Mouse (Mus musculus) ES-E14 (cell line): ENCODE measurements around the gene Slc1a2. TPM values are rescaled to one million over a fixed set of nuclear protein-coding genes. Genes with fewer than 3 reads are reported as not detected.

ENCODE experiments used
- DNase-seq: peaks from one replicate; pipeline ENCODE4 v3.0.0-alpha.2; 2013; ENCODE audit warnings: low read depth, low spot score
- H3K27ac ChIP-seq: 2 replicates; pipeline ENCODE4 v1.5.1; 2012; ENCODE audit warnings: low read depth, mild to moderate bottlenecking, low read length, moderate library complexity, mixed read lengths; ENCODE audit not compliant: poor library complexity, insufficient read depth, severe bottlenecking
- H3K36me3 ChIP-seq: 2 replicates; pipeline ENCODE4 v1.6.1; 2012; ENCODE audit warnings: mild to moderate bottlenecking, low read length, moderate library complexity, mixed read lengths; ENCODE audit not compliant: control insufficient read depth, poor library complexity, insufficient read depth, severe bottlenecking
- H3K4me1 ChIP-seq, 2 experiments: fragments of 150-350 bp in 1 of 2; sonication (generic) in 1 of 2; 2 replicates each; pipeline ENCODE4 v1.6.1; 2012; ENCODE audit warnings: low read length in 2 of 2, mild to moderate bottlenecking in 1 of 2, mixed read lengths in 1 of 2; ENCODE audit not compliant: control insufficient read depth in 2 of 2, insufficient read depth in 2 of 2, poor library complexity in 1 of 2
- H3K4me3 ChIP-seq, 2 experiments: fragments of 150-350 bp in 1 of 2; sonication (generic) in 1 of 2; 2 replicates each; pipeline ENCODE4 v1.5.1; 2012; ENCODE audit warnings: low read length in 2 of 2, low read depth in 1 of 2, mild to moderate bottlenecking in 1 of 2, mixed read lengths in 1 of 2; ENCODE audit not compliant: insufficient read depth in 1 of 2, poor library complexity in 1 of 2, severe bottlenecking in 1 of 2
- H3K9ac ChIP-seq: 2 replicates; pipeline ENCODE4 v1.6.1; 2012; ENCODE audit warnings: low read depth, mild to moderate bottlenecking, low read length, mixed read lengths; ENCODE audit not compliant: poor library complexity, insufficient read depth, severe bottlenecking
- H3K9me3 ChIP-seq: fragments of 150-350 bp; sonication (generic); 2 replicates; pipeline ENCODE4 v1.6.1; 2012; ENCODE audit warnings: low read depth, mild to moderate bottlenecking, low read length; ENCODE audit not compliant: control insufficient read depth, insufficient read depth
- CHD2 ChIP-seq: IDR thresholded peaks from 2 replicates; pipeline ENCODE4 v1.6.1; 2014; ENCODE audit warnings: mild to moderate bottlenecking, low read depth, low read length, inconsistent platforms
- HCFC1 ChIP-seq: IDR thresholded peaks from 2 replicates; pipeline ENCODE4 v1.6.1; 2012; ENCODE audit warnings: low read length, inconsistent platforms, borderline replicate concordance; ENCODE audit not compliant: insufficient read depth
- MAFK ChIP-seq: IDR thresholded peaks from 2 replicates; pipeline ENCODE4 v1.6.1; 2014; ENCODE audit warnings: mild to moderate bottlenecking, low read depth, low read length, inconsistent platforms; ENCODE audit not compliant: insufficient read depth
- ZC3H11A ChIP-seq: IDR thresholded peaks from 2 replicates; pipeline ENCODE4 v1.6.1; 2012; ENCODE audit warnings: low read depth, mild to moderate bottlenecking, inconsistent platforms, low read length, borderline replicate concordance
- ZNF384 ChIP-seq: IDR thresholded peaks from 2 replicates; pipeline ENCODE4 v1.6.1; 2012; ENCODE audit warnings: low read depth, low read length, inconsistent platforms
- in situ Hi-C, 2 experiments: fragments of 600-800 bp; cut with MboI; formaldehyde crosslinking; loops; one replicate each; pipeline ENCODE4 v1.15.1; 2025; ENCODE audit warnings: low sequenced_read_pairs in 2 of 2, inconsistent platforms in 1 of 2; ENCODE audit not compliant: unreplicated experiment in 2 of 2
- total RNA-seq: library from RNA; depleted of rRNA; stranded (reverse); fragments of 300-350 nt; gene quantifications from 2 replicates; pipeline ENCODE4 v1.2.3, GENCODE M21; 2012

The Slc1a2 gene
- total RNA-seq, 1 experiment: 0.40 TPM

DNA sequence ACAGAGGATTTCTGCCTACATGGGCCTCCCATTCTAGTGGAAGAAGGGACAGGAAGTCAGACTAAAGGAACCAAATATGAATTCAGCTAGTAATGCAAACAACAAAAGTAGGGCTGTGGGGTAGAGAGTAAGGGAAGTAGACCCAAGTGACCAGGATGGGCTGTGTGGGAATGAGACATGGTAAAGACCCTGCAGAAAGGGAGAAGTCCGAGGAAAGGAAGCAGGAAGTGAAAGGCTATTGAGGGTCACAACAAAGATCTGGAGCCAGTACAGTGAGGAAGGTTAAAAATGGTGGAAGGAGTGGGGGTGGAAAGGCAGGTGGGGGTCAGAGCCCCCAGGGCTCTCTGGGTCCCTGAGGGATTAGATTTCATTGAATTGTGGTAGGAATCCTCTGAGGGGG lies 93.4 kb downstream of the Slc1a2 start:
- H3K4me3 ChIP-seq: no peak overlapping the region
- no peaks in the 10 kb centered on the region for H3K36me3 ChIP-seq
- in situ Hi-C loops: no loop called here
- no peak for TF ChIP-seq CHD2
- TF ChIP-seq ZC3H11A: no peak
- no peak for TF ChIP-seq HCFC1
- no peak for TF ChIP-seq ZNF384
- TF ChIP-seq MAFK: no peak
- no peaks in the 10 kb centered on the region for H3K4me1 ChIP-seq
- no peaks in the 10 kb centered on the region for H3K9me3 ChIP-seq
- H3K9ac ChIP-seq: no peak overlapping the region
- no peak for DNase-seq
- H3K27ac ChIP-seq: no peak overlapping the region

GRCm38 (mm10) chr2:102757241-102757860 lies 98.9 kb downstream of the Slc1a2 start:
- DNase-seq: no peak
- TF ChIP-seq ZNF384 (no peak), MAFK (no peak), CHD2 (no peak), ZC3H11A (no peak), HCFC1 (no peak)
- in situ Hi-C loops: no loop called here
- no peak overlapping the region for H3K9ac ChIP-seq
- H3K9me3 ChIP-seq: no peaks in the 10 kb centered on the region
- H3K36me3 ChIP-seq: no peaks in the 10 kb centered on the region; the same call in 1 of the 2 replicates
- no peaks in the 10 kb centered on the region for H3K4me1 ChIP-seq
- no peak overlapping the region for H3K4me3 ChIP-seq
- H3K27ac ChIP-seq: no peak overlapping the region

- no peak overlapping the region for H3K4me3 ChIP-seq
- no peaks in the 10 kb centered on the region; the same call in 1 of the 2 replicates for H3K36me3 ChIP-seq
- no peaks in the 10 kb centered on the region for H3K4me1 ChIP-seq
- no peak overlapping the region for H3K27ac ChIP-seq
- TF ChIP-seq ZNF384: no peak
- no peak for TF ChIP-seq ZC3H11A
- no peak overlapping the region for H3K9ac ChIP-seq
- no peak for DNase-seq
- in situ Hi-C loops: no loop called here
- H3K9me3 ChIP-seq: no peaks in the 10 kb centered on the region
Measured at GRCm38 (mm10) chr2:102759479-102759878, 101.0 kb downstream of the Slc1a2 start.

GRCm38 (mm10) chr2:102760284-102761072 lies 102.0 kb downstream of the Slc1a2 start:
- no peak overlapping the region for H3K27ac ChIP-seq
- no peak overlapping the region for H3K4me3 ChIP-seq
- no peaks in the 10 kb centered on the region; the same call in 1 of the 2 replicates for H3K36me3 ChIP-seq
- no peaks in the 10 kb centered on the region for H3K4me1 ChIP-seq
- no peaks in the 10 kb centered on the region for H3K9me3 ChIP-seq
- no peak overlapping the region for H3K9ac ChIP-seq
- no peak for TF ChIP-seq ZNF384
- no peak for TF ChIP-seq ZC3H11A
- no peak for TF ChIP-seq MAFK
- no peak for TF ChIP-seq HCFC1
- TF ChIP-seq CHD2: no peak
- in situ Hi-C loops: no loop called here
- DNase-seq: no peak

- no peak for DNase-seq
- no peak overlapping the region for H3K4me3 ChIP-seq
- no peak overlapping the region for H3K27ac ChIP-seq
- H3K9me3 ChIP-seq: no peaks in the 10 kb centered on the region
- no peak overlapping the region for H3K9ac ChIP-seq
- no peak for TF ChIP-seq ZNF384
- no peak for TF ChIP-seq MAFK
- no peak for TF ChIP-seq ZC3H11A
- no peak for TF ChIP-seq CHD2
- no peak for TF ChIP-seq HCFC1
- in situ Hi-C loops: no loop called here
- H3K4me1 ChIP-seq: no peaks in the 10 kb centered on the region
- H3K36me3 ChIP-seq: no peaks in the 10 kb centered on the region; the same call in 1 of the 2 replicates
Measured at GRCm38 (mm10) chr2:102763176-102763575, 104.7 kb downstream of the Slc1a2 start.
